Mouse (Mus musculus): ENCODE results near the gene Zfp119b. TPM values are rescaled to one million over a fixed set of nuclear protein-coding genes. Genes with fewer than 3 reads are reported as not detected.

The Zfp119b gene
- total and polyA plus RNA-seq, 3 experiments = 1.1 to 2.0 TPM; not detected in 1

DNA sequence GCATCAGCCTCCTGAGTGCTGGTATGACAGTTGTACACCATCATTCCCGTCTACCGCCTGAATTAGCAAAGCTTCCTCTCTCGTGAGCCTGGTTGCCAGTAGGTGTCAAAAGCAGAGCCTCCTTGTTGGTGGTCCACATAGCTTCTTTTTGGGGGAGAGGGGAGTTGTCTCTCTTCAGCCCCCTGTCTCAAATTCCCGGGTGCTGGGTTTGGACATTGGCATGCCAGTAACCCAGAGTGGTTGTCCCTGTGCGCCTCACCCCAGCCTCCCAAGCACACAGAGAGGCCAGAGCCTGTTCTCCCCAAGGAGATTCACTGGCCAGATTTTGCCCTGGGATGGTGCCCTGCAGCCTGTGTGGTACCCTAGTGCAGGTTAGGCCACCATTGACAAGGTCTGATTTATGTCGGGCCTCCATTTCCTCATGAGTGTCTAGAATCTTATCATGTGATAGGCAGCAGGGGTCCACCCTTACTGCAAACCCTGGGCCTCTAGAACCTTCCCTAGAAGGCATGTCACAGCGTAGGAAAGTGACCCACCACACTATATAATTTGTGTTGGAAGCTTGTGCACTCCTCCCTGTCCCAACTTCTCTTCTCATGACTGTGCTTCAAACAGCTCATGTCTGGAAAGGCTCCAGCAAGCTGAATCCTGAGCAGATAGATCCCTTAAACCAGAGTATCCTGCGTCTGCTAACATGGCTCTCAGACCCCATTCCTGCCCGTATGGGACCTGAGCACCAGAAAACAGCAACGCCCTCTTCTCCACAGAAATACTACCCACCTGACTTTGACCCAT is 10.8 kb upstream of the Zfp119b start:
- Histone ChIP-seq H3K4me1 (ENCODE audit: control insufficient read depth in 1 of 2, insufficient read depth in 2 of 2, low read length in 2 of 2) (peaks cover 6 to 15% of the 10 kb centered on the region in 2 experiments; a peak in 3 of 4 replicates), H3K9ac (ENCODE audit: control insufficient read depth, low read depth, low read length, poor library complexity, severe bottlenecking) (peak overlapping the region; percentile 62), H3K36me3 (ENCODE audit: control insufficient read depth in 1 of 2, insufficient read depth in 2 of 2, low read length in 2 of 2) (peaks cover 0 to 5% of the 10 kb centered on the region in 2 experiments; a peak in 1 of 4 replicates), H3K27me3 (ENCODE audit: control insufficient read depth in 1 of 2, insufficient read depth in 2 of 2, low read length in 2 of 2) (no peaks in the 10 kb centered on the region), H3K27ac (ENCODE audit: control insufficient read depth, low read depth, low read length) (no peak overlapping the region), H3K4me3 (ENCODE audit: control insufficient read depth in 1 of 2, insufficient read depth in 1 of 2, low read depth in 2 of 2, low read length in 2 of 2) (peak overlapping the region; percentile 61 to 67), H3K79me2 (ENCODE audit: control insufficient read depth, insufficient read depth, low read length, poor library complexity) (peaks cover 10% of the 10 kb centered on the region), H3K9me3 (replicated peaks; ENCODE audit: insufficient read depth, low read length) (no peaks in the 10 kb centered on the region)
- no peak for DNase-seq (ENCODE audit: low read depth, low spot score)
- TF ChIP-seq TCF12 (IDR thresholded peaks at IDR 0.05; ENCODE audit: low read depth, low read length) (no peak), USF2 (IDR thresholded peaks at IDR 0.05; ENCODE audit: borderline replicate concordance in 1 of 2, insufficient read depth in 1 of 2, low read depth in 1 of 2, low read length in 2 of 2) (no peak), MAZ (IDR thresholded peaks at IDR 0.05; ENCODE audit: low read depth, low read length) (no peak), ZNF384 (IDR thresholded peaks at IDR 0.05; ENCODE audit: low read depth, low read length) (no peak), ZKSCAN1 (IDR thresholded peaks at IDR 0.05; ENCODE audit: low read depth, low read length) (no peak), E2F4 (IDR thresholded peaks at IDR 0.05; ENCODE audit: borderline replicate concordance, low read depth, low read length) (no peak), NELFE (IDR thresholded peaks at IDR 0.05; ENCODE audit: low read depth, low read length) (no peak), RCOR1 (IDR thresholded peaks at IDR 0.05; ENCODE audit: low read depth, low read length) (no peak), KAT2A (conservative IDR thresholded peaks at IDR 0.05; ENCODE audit: low read depth, low read length) (no peak), MEF2A (IDR thresholded peaks at IDR 0.05; ENCODE audit: extremely low read depth, insufficient replicate concordance, low read depth, low read length, poor library complexity, severe bottlenecking) (no peak), GABPA (IDR thresholded peaks at IDR 0.05; ENCODE audit: low read depth, low read length) (no peak), TAL1 (IDR thresholded peaks at IDR 0.05; ENCODE audit: low read length) (no peak), HCFC1 (IDR thresholded peaks at IDR 0.05; ENCODE audit: low read depth, low read length) (no peak), JUND (IDR thresholded peaks at IDR 0.05; ENCODE audit: low read depth, low read length) (no peak), ELF1 (IDR thresholded peaks at IDR 0.05; ENCODE audit: low read depth, low read length) (no peak)

DNA sequence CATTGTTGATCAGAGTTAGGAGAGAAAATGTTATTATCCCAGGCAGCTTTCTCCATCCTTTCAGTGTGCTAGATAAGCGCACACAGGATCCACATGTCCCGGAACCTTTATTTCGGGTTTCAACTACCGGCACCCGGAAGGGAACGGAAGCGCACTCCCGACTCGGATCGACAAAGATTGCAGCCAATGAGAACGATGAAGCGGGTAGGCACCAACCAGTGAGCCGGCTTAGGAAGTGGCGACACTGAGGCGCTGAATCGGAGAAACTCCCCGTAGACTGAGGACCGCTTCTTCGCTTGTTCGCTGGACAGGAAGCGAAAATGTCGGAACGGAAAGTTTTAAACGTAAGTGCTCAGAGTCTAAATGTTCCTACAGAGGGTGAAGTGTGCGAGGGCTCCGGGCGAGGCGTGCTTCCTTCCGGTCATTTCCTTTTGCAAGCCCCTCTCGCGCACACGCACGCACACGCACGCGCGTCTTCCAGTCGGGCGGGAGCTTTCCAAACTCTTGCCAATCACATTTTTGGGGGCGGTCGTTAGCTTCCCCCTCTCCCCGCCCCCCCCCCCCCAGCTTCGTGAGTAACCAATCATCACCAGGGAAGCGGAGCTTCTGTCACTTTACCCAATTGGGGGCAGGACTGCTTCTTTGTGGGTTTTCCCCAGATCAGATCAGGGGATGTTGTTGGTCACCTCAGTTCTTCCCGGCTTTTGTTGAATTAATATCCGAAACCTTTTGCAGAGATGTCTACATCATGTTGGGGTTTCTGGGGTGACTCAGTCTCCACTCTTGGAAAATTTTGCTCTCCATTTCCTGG is 9.8 kb upstream of the Zfp119b start, which contains the start of gene Yju2:
TSS of gene Yju2 (plus strand) at position 182 of the 811 bp plus-strand sequence.
- H3K9ac ChIP-seq (ENCODE audit: control insufficient read depth, low read depth, low read length, poor library complexity, severe bottlenecking) = peak within 1 kb of the TSS; percentile 93
- peak; percentile 98 for DNase-seq (ENCODE audit: low read depth, low spot score)
- H3K4me3 ChIP-seq (ENCODE audit: control insufficient read depth in 1 of 2, insufficient read depth in 1 of 2, low read depth in 2 of 2, low read length in 2 of 2) = peak within 1 kb of the TSS; percentile 79 to 93
- H3K27ac ChIP-seq (ENCODE audit: control insufficient read depth, low read depth, low read length) = peak within 1 kb of the TSS; percentile 96
- peaks cover 6 to 15% of the 10 kb centered on the region in 2 experiments; a peak in 3 of 4 replicates for H3K4me1 ChIP-seq (ENCODE audit: control insufficient read depth in 1 of 2, insufficient read depth in 2 of 2, low read length in 2 of 2)
- peaks cover 0 to 5% of the 10 kb centered on the region in 2 experiments; a peak in 1 of 4 replicates for H3K36me3 ChIP-seq (ENCODE audit: control insufficient read depth in 1 of 2, insufficient read depth in 2 of 2, low read length in 2 of 2)
- H3K79me2 ChIP-seq (ENCODE audit: control insufficient read depth, insufficient read depth, low read length, poor library complexity) = peaks cover 10% of the 10 kb centered on the region
- H3K9me3 ChIP-seq (replicated peaks; ENCODE audit: insufficient read depth, low read length) = no peaks in the 10 kb centered on the region
- H3K27me3 ChIP-seq (ENCODE audit: control insufficient read depth in 1 of 2, insufficient read depth in 2 of 2, low read length in 2 of 2) = no peaks in the 10 kb centered on the region
- peak; percentile 63 for TF ChIP-seq POLR2AphosphoS2 (IDR thresholded peaks at IDR 0.05; ENCODE audit: low read length)
- TF ChIP-seq EP300 (IDR thresholded peaks at IDR 0.05; ENCODE audit: low read depth in 1 of 2, low read length in 2 of 2) = no peak
- peak; percentile 57 for TF ChIP-seq CHD2 (IDR thresholded peaks at IDR 0.05; ENCODE audit: low read length)
- 0 out of 2 replicates have a peak, but pooled peaks have one; percentile 53 for TF ChIP-seq CHD1 (IDR thresholded peaks at IDR 0.05; ENCODE audit: low read depth, low read length)
- no peak for TF ChIP-seq ZNF384 (IDR thresholded peaks at IDR 0.05; ENCODE audit: low read depth, low read length)
- peak; percentile 81 for TF ChIP-seq TCF12 (IDR thresholded peaks at IDR 0.05; ENCODE audit: low read depth, low read length)
- no peak for TF ChIP-seq SMC3 (IDR thresholded peaks at IDR 0.05; ENCODE audit: low read depth, low read length)
- TF ChIP-seq ELF1 (IDR thresholded peaks at IDR 0.05; ENCODE audit: low read depth, low read length) = peak; percentile 83
- no peak for TF ChIP-seq RAD21 (IDR thresholded peaks at IDR 0.05; ENCODE audit: low read depth, low read length)
- no peak for TF ChIP-seq TAL1 (IDR thresholded peaks at IDR 0.05; ENCODE audit: low read length)
- TF ChIP-seq HCFC1 (IDR thresholded peaks at IDR 0.05; ENCODE audit: low read depth, low read length) = peak; percentile 94
- TF ChIP-seq USF1 (IDR thresholded peaks at IDR 0.05; ENCODE audit: low read depth, low read length) = peak; percentile 35; the same call in 1 of the 2 replicates
- TF ChIP-seq JUND (IDR thresholded peaks at IDR 0.05; ENCODE audit: low read depth, low read length) = peak; percentile 72; the same call in 1 of the 2 replicates
- TF ChIP-seq MAFK (IDR thresholded peaks at IDR 0.05; ENCODE audit: borderline replicate concordance, low read depth, low read length) = no peak
- TF ChIP-seq NELFE (IDR thresholded peaks at IDR 0.05; ENCODE audit: low read depth, low read length) = peak; percentile 73
- peak; percentile 64 for TF ChIP-seq SIN3A (IDR thresholded peaks at IDR 0.05; ENCODE audit: low read length)
- TF ChIP-seq E2F4 (IDR thresholded peaks at IDR 0.05; ENCODE audit: borderline replicate concordance, low read depth, low read length) = 0 out of 2 replicates have a peak, but pooled peaks have one; percentile 41
- TF ChIP-seq USF2 (IDR thresholded peaks at IDR 0.05; ENCODE audit: borderline replicate concordance in 1 of 2, insufficient read depth in 1 of 2, low read depth in 1 of 2, low read length in 2 of 2) = no peak
- TF ChIP-seq GATA1 (IDR thresholded peaks at IDR 0.05; ENCODE audit: low read depth, low read length) = peak; percentile 66; the same call in 1 of the 2 replicates
- no peak; the same call in 1 of the 2 replicates for TF ChIP-seq KAT2A (conservative IDR thresholded peaks at IDR 0.05; ENCODE audit: low read depth, low read length)

Measured in MEL (cell line).